Mouse (Mus musculus): ENCODE results near the gene Armh3. TPM values are rescaled to one million over a fixed set of nuclear protein-coding genes. Genes with fewer than 3 reads are reported as not detected.
A peak's percentile ranks its signal among the peaks of the same experiment; 100 is the strongest.

Gene Armh3
- total RNA-seq, 2 experiments from 2014 or later, result 19.0 to 20.6 TPM

DNA sequence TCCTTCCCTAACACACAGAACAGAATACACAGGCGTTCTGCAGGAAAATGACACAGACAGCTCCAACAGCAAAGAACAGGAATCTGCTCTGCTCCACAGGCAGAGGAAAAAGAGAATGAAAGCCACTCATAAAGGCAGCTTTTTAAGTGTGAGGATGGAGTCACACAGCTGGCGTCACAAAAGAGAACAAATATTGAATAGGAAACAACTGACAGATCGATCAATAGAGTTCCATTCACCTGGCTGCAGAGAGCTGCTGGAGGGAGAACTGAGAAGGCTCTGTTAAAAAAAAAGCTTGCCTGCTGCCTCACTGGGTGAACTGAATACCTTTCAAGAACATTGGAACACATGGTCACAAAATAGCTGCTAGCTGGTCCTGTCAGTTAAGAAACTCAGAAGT, 154.1 kb downstream of the Armh3 start:
- H3K4me3 ChIP-seq, result no peak overlapping the region
- DNase-seq (ENCODE audit: low spot score in 2 of 2), result no peak
- no peak for TF ChIP-seq CTCF (conservative IDR thresholded peaks at IDR 0.05)
- peak overlapping the region; percentile 68 for H3K27ac ChIP-seq

DNA sequence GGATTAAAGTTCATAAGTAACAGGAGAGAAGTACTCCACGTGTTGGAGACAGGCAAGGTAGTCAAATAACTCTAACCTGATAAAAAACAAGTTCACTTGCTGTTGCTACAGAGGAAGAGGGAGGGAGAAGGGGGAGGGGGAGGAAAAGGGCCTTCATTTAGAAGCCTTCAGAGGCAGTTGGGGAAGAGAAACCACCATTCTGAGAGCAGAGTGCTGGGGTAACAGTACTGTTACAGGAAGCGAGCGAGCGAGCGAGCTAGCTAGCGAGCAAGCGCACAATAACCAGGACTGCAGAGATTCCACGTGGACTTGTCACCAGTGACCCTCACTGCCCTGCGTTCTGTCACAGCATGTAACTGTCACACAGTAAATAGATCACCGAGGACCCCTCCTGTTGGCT, 154.9 kb downstream of the Armh3 start:
- Histone ChIP-seq H3K27ac (peak overlapping the region; percentile 68), H3K4me3 (no peak overlapping the region)
- no peak for DNase-seq (ENCODE audit: low spot score in 2 of 2)
- 0 out of 2 replicates have a peak, but pooled peaks have one; percentile 2 for TF ChIP-seq CTCF (conservative IDR thresholded peaks at IDR 0.05)

DNA sequence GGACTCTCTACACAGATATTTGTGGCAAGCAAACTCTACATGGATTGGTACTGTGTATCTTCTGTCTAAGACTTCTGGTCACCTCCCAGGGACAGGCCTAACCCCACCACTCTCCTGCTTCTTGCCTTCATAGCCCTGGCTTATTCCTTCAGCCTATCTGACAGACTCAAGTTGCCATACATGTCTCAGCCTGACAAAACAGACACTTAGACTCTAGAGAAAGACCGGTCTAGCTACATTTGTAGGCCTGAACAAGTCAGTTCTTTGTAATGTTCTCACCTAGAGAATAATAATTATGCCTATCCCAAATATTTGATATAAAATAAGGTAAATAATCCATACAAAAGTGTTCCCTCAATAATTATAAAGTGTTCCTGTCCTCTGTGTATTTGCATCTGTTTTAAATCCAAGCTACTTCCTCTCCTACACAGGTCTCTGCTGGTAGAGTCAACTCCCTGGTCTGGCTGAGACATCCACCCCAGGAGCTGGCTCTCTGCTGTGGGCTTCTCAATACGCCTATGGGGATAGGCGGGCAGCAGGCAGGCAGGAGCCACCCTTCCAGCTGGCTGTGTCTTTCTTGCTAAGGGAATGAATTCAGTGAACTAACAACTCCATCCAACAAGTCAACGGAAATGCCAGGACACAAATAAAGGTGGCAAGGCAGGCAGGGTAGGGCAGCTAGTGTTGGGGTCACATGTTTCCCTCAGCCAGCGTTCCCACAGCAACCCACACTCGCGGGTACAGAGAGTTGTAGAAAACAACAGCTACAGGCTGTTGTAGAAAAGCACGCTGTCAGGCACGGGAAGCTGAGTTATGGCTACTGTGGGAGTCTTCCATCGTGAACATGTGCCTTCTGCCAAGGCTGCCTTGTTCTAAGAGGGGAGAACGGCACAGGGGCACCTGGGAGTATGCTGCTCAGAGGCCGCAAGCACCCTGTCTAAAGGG, 161.0 kb downstream of the Armh3 start:
- peak; percentile 29 to 39 for DNase-seq (ENCODE audit: low spot score in 2 of 2)
- H3K4me3 ChIP-seq, result no peak overlapping the region
- no peak for TF ChIP-seq CTCF (conservative IDR thresholded peaks at IDR 0.05)
- H3K27ac ChIP-seq, result peak overlapping the region; percentile 82

DNA sequence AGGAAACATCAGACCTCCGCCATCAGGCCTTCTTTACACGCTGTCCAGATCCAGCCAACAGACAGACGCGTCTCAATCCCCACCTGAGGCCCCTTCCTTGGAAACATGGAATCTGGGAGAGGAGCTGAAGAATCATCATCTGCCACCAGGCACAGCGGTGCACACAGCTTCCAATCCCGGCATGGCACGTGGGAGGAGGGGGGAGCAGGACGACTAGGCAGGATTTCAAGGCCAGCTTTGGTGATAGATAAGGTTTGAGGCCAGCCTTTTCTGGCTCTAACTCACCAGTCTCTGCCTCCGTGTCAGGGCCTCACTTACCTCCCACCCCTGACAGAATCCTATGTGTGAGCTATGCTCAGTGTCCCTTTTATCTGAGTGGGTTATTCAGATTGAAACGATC, 162.8 kb downstream of the Armh3 start:
- Histone ChIP-seq H3K4me3 (no peak overlapping the region), H3K27ac (0 out of 2 replicates have a peak overlapping the region, but pooled peaks have one; percentile 7)
- TF ChIP-seq CTCF (conservative IDR thresholded peaks at IDR 0.05), result no peak
- no peak for DNase-seq (ENCODE audit: low spot score in 2 of 2)

DNA sequence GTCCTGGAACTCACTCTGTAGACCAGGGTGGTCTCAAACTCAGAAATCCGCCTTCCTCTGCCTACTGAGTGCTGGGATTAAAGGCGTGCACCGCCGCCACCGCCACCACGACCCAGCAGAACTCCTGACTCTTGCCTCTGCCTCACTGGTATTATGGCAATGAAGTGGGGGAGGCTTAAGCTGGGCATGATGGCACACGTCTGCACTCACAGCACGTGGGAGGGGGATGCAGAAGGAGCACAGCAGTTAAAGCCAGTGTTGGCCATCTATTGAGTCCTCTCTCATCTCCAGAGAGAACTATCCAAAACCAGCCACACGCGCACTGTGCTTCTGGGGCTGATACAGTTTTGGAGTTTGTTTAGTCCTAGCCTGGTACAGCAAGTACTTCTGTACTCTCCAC, 164.6 kb downstream of the Armh3 start:
- TF ChIP-seq CTCF (conservative IDR thresholded peaks at IDR 0.05), result no peak
- peak overlapping the region; percentile 53; the same call in 1 of the 2 replicates for H3K27ac ChIP-seq
- DNase-seq (ENCODE audit: low spot score in 2 of 2), result no peak
- H3K4me3 ChIP-seq, result no peak overlapping the region

DNA sequence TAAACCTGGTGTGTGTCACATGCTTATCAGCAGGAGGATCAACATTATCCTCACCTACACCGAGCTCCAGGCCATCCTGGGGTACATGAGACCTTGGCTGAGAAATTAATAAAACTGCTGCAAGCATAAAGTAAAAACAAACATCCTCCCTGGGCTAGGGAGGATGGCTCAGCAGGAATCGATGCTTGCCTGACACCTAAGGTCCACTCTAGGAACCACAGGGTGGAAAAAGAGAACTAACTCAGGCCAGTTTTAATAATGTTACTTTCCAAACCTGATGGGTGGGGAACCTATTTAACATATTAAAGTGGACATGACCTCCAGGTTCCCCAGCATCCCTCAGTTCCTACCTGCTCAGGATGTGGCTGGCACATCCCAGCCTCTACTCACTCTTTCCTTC, 167.6 kb downstream of the Armh3 start:
- no peak for DNase-seq (ENCODE audit: low spot score in 2 of 2)
- peak; percentile 34; the same call in 1 of the 2 replicates for TF ChIP-seq CTCF (conservative IDR thresholded peaks at IDR 0.05)
- Histone ChIP-seq H3K27ac (no peak overlapping the region), H3K4me3 (no peak overlapping the region)

DNA sequence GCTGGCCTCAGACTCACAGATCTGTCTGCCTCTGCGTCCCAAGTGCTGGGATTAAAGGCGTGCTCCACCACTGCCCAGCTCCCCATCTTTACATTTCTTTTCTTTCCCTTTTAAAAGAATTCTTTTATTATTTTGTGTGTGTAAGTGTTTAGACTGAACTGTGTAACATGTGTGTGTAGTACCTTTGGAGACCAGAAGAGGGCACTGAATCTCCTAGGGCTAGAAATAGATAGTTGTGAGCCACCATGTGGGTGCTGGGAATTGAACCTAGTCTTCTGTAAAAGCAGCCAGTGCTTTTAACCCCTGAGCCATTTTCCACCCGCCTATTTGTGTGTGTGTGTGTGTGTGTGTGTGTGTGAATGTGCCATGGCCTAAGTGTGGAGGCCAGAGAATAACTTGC, 170.6 kb downstream of the Armh3 start:
- TF ChIP-seq CTCF (conservative IDR thresholded peaks at IDR 0.05), result peak; percentile 52
- H3K27ac ChIP-seq, result no peak overlapping the region
- DNase-seq (ENCODE audit: low spot score in 2 of 2), result no peak
- H3K4me3 ChIP-seq, result no peak overlapping the region

DNA sequence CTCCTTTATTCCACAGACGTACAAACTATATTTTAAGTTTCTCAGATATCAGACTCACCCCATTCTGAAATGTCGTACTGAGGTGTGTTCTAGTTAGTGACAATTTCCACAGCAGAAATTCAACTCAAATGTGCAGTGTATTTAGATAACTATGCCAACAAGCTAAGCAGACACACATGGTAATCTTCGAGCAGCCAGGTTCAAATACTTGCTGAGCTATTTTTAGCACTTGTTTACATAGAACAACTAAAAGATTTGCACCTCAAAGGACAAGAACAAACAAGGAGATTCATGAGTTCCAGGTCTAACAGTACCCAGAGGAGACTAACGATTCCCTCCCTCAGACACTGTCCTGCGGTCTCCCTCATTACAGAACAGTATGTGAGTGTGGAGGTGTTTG, 171.2 kb downstream of the Armh3 start:
- no peak for TF ChIP-seq CTCF (conservative IDR thresholded peaks at IDR 0.05)
- H3K27ac ChIP-seq, result no peak overlapping the region
- no peak for DNase-seq (ENCODE audit: low spot score in 2 of 2)
- H3K4me3 ChIP-seq, result no peak overlapping the region

DNA sequence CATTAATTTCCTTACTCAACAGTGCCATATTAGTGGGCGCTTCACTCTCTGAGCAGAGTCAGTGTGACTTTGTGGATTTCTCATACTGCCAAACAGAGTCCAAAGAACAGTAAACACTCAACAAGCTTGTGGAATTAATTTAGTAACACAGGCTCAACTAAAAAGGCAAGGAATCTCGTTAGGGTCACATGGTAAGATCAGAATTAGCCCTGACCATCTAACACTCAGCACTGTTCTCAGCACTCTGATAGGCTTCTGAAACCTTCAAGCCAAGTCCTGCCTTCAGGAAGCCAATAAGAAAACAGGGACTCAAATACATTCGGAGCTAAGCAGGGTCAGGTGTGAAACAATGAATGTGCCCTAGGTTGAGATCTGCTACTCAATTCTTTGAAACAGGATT, 172.1 kb downstream of the Armh3 start:
- TF ChIP-seq CTCF (conservative IDR thresholded peaks at IDR 0.05), result no peak
- H3K4me3 ChIP-seq, result no peak overlapping the region
- no peak overlapping the region for H3K27ac ChIP-seq
- DNase-seq (ENCODE audit: low spot score in 2 of 2), result no peak

DNA sequence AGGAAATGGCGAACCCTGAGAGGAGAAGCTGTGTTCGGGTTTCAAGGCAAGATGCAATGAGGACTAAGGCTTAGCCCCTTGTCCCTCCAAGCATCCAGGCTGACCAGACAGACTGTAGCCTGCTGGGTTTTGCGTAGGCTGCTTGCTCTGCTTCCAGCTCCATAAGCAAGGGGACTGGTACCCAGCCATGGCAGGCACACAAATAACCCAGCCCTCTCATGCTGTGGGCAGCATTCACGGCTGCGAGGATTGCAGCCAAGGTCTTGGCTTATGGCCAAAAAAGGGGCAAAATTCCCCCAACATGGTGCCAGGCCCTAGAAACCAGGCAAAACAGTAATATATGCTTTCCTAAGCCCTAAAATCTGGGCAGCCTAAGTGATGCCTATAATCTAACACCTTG, 176.5 kb downstream of the Armh3 start:
- no peak for DNase-seq (ENCODE audit: low spot score in 2 of 2)
- Histone ChIP-seq H3K4me3 (no peak overlapping the region), H3K27ac (peak overlapping the region; percentile 23; the same call in 1 of the 2 replicates)
- TF ChIP-seq CTCF (conservative IDR thresholded peaks at IDR 0.05), result no peak

DNA sequence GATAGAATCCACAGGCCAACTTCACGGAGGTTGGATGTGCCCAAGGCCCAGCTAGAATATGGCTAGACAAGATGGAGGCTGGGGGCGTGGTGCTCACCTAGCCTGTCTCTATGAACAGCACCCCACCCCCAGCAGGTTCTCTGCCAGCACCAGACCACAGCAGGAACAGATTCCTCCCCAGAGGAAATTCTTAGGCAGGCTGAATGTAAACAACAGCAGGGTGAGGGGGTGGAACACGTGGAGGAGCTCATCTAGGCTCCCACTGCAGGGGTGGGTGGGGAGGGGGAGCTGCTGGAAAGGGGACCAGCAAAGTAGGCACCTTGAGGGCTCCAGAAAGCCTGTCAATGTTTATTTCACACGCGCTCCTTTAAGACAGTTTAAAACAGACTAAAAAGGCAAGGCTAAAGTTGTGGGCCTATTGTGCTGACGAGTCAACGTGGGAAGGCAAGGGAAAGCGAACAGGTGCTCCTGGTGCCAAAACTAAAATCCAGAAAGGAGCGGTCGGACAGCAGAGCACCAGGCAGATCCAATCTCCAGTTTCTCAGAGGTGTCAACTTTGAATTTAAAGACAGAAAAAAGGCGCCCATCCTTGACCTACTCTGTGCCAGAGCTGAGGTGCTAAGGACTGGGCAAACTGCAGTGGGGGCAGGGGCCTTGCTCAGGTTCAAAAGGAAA, 180.3 kb downstream of the Armh3 start:
- Histone ChIP-seq H3K27ac (peak overlapping the region; percentile 94; the same call in 1 of the 2 replicates), H3K4me3 (no peak overlapping the region)
- TF ChIP-seq CTCF (conservative IDR thresholded peaks at IDR 0.05), result no peak

DNA sequence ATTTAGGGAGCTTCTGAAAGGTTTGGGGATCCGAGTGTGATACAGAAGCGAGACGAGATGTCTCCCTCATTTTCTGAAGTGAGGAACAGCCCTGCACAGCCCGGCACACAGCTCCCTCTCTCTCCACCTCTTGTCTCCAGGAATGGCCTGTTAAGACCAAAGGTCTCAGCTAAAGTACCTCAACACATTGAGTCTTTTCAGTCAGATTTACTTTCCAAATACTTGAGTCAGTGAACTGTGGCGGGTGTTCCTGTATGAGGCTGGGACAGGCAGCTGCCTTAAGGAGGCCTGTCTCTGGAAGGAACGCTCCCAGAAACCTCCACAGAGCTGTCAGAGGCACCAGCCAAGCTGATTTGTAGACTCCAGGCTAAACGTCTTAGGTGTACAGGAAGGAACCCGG, 181.6 kb downstream of the Armh3 start:
- Histone ChIP-seq H3K27ac (peak overlapping the region; percentile 94; the same call in 1 of the 2 replicates), H3K4me3 (peak overlapping the region; percentile 66; the same call in 1 of the 2 replicates)
- TF ChIP-seq CTCF (conservative IDR thresholded peaks at IDR 0.05), result no peak
- no peak for DNase-seq (ENCODE audit: low spot score in 2 of 2)

More for the DNA sequence above, 180.3 kb downstream of the Armh3 start:
- peak; percentile 33 to 55 for DNase-seq (ENCODE audit: low spot score in 2 of 2)

DNA sequence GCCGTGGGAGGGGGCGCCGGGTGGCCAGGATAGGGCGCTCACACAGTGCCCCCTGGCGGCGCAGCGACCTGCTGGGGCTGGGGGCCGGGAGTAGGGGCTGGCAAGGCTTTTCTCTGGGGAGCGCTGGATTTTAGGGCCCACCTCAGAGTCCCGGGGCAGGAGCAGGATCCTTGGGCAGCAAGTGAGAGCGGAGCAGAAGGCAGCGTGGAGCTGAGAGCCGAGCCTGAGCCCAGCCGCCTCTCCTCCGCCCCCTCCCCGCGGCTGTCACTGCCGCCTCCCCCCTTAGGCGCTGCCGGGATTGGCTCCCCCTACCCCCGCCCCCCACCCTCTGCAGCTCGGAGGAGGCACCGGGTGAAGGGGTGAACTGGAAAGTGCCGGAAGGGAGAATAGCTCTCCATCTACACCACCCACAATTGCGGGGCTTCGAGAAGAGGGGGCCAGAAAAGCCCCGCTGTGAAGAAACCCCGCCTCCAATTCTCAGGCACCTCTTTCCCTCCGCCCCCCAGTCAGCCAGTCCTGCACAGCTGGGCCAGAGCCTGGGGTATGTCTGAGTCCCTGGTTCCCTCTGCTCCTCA, 182.4 kb downstream of the Armh3 start, which contains the start of gene Kcnip2:
Kcnip2 (minus strand) TSS at position 231 of the 575 bp plus-strand sequence.
- peak; percentile 80 for TF ChIP-seq CTCF (conservative IDR thresholded peaks at IDR 0.05)
- Histone ChIP-seq H3K27ac (peak within 1 kb of the TSS; percentile 94), H3K4me3 (peak within 1 kb of the TSS; percentile 66)
- peak in 1 of 2 experiments; percentile 64 for DNase-seq (ENCODE audit: low spot score in 2 of 2)
